Mouse (Mus musculus): ENCODE data around the gene Dcst2. TPM values are rescaled to one million over a fixed set of nuclear protein-coding genes. Genes with fewer than 3 reads are reported as not detected.
A peak's percentile ranks its signal among the peaks of the same experiment; 100 is the strongest.

Dcst2 gene
- total and polyA plus RNA-seq, 2 experiments from 2014 or later = 0.07 TPM; not detected in 1

GRCm38 (mm10) chr3:89347916-89348315 lies 13.9 kb upstream of the Dcst2 start:
- 48% methylated on average over 1 of the region's 1 CpGs for WGBS
- ATAC-seq (ENCODE audit: insufficient read depth, low read depth) = peak; percentile 47
- peak overlapping the region; percentile 82 for H3K27ac ChIP-seq (ENCODE audit: low read depth)
- peaks cover 32% of the 10 kb centered on the region for H3K27me3 ChIP-seq (ENCODE audit: control insufficient read depth, insufficient read depth, low read length)
- no peaks in the 10 kb centered on the region for H3K9me3 ChIP-seq (replicated peaks; ENCODE audit: control insufficient read depth, low read length)
- TF ChIP-seq EP300 (IDR thresholded peaks at IDR 0.05; ENCODE audit: low read depth) = peak; percentile 44; the same call in 1 of the 2 replicates
- TF ChIP-seq CTCF (IDR thresholded peaks at IDR 0.05; ENCODE audit: low read depth) = no peak
- no peak for DNase-seq (ENCODE audit: low spot score)
- H3K36me3 ChIP-seq (replicated peaks; ENCODE audit: control insufficient read depth, insufficient read depth, low read length) = peaks cover 17% of the 10 kb centered on the region
- no peak overlapping the region for H3K4me3 ChIP-seq (ENCODE audit: low read depth, low read length)
- H3K9ac ChIP-seq (replicated peaks; ENCODE audit: low read depth, low read length) = no peak overlapping the region
- peak overlapping the region; percentile 92 for H3K4me2 ChIP-seq (ENCODE audit: low read depth, low read length)
- peaks cover 7% of the 10 kb centered on the region; the same call in 1 of the 2 replicates for H3K4me1 ChIP-seq (ENCODE audit: control insufficient read depth, insufficient read depth)

GRCm38 (mm10) chr3:89348911-89349868 lies 12.6 kb upstream of the Dcst2 start:
- peaks cover 42% of the 10 kb centered on the region for H3K27me3 ChIP-seq (ENCODE audit: control insufficient read depth, insufficient read depth, low read length)
- ATAC-seq (ENCODE audit: insufficient read depth, low read depth) = peak; percentile 22
- TF ChIP-seq CTCF (IDR thresholded peaks at IDR 0.05; ENCODE audit: low read depth) (no peak), EP300 (IDR thresholded peaks at IDR 0.05; ENCODE audit: low read depth) (no peak)

GRCm38 (mm10) chr3:89349869-89350501 lies 11.8 kb upstream of the Dcst2 start, which contains the start of gene Adam15:
Gene Adam15 (minus strand): TSS chr3:89349996.
- peak within 1 kb of the TSS; percentile 82 for H3K27ac ChIP-seq (ENCODE audit: low read depth)
- peaks cover 7% of the 10 kb centered on the region; the same call in 1 of the 2 replicates for H3K4me1 ChIP-seq (ENCODE audit: control insufficient read depth, insufficient read depth)
- H3K9me3 ChIP-seq (replicated peaks; ENCODE audit: control insufficient read depth, low read length) = no peaks in the 10 kb centered on the region
- TF ChIP-seq CTCF (IDR thresholded peaks at IDR 0.05; ENCODE audit: low read depth) = no peak
- TF ChIP-seq EP300 (IDR thresholded peaks at IDR 0.05; ENCODE audit: low read depth) = no peak
- DNase-seq (ENCODE audit: low spot score) (peak; percentile 62), ATAC-seq (ENCODE audit: insufficient read depth, low read depth) (peak; percentile 84)
- H3K36me3 ChIP-seq (replicated peaks; ENCODE audit: control insufficient read depth, insufficient read depth, low read length) = peaks cover 9% of the 10 kb centered on the region
- 1% methylated on average over 57 of the region's 59 CpGs for WGBS
- peak within 1 kb of the TSS; percentile 92 for H3K4me2 ChIP-seq (ENCODE audit: low read depth, low read length)
- H3K4me3 ChIP-seq (ENCODE audit: low read depth, low read length) = peak within 1 kb of the TSS; percentile 76
- H3K9ac ChIP-seq (replicated peaks; ENCODE audit: low read depth, low read length) = peak within 1 kb of the TSS; percentile 67
- H3K27me3 ChIP-seq (ENCODE audit: control insufficient read depth, insufficient read depth, low read length) = peaks cover 42% of the 10 kb centered on the region

More at GRCm38 (mm10) chr3:89348911-89349868, 12.6 kb upstream of the Dcst2 start:
- Histone ChIP-seq H3K9ac (replicated peaks; ENCODE audit: low read depth, low read length) (peak overlapping the region; percentile 67), H3K4me3 (ENCODE audit: low read depth, low read length) (peak overlapping the region; percentile 76), H3K9me3 (replicated peaks; ENCODE audit: control insufficient read depth, low read length) (no peaks in the 10 kb centered on the region), H3K36me3 (replicated peaks; ENCODE audit: control insufficient read depth, insufficient read depth, low read length) (peaks cover 15% of the 10 kb centered on the region), H3K4me1 (ENCODE audit: control insufficient read depth, insufficient read depth) (peaks cover 7% of the 10 kb centered on the region; the same call in 1 of the 2 replicates), H3K27ac (ENCODE audit: low read depth) (peak overlapping the region; percentile 82), H3K4me2 (ENCODE audit: low read depth, low read length) (peak overlapping the region; percentile 92)
- DNase-seq (ENCODE audit: low spot score) = peak; percentile 49
- WGBS = 2% methylated on average over 38 of the region's 38 CpGs

- no peaks in the 10 kb centered on the region for H3K9me3 ChIP-seq (replicated peaks; ENCODE audit: control insufficient read depth, low read length)
- no peak for DNase-seq (ENCODE audit: low spot score)
- H3K4me1 ChIP-seq (ENCODE audit: control insufficient read depth, insufficient read depth) = peaks cover 7% of the 10 kb centered on the region; the same call in 1 of the 2 replicates
- H3K4me2 ChIP-seq (ENCODE audit: low read depth, low read length) = no peak overlapping the region
- no peak overlapping the region for H3K9ac ChIP-seq (replicated peaks; ENCODE audit: low read depth, low read length)
- H3K27me3 ChIP-seq (ENCODE audit: control insufficient read depth, insufficient read depth, low read length) = peaks cover 42% of the 10 kb centered on the region
- TF ChIP-seq EP300 (IDR thresholded peaks at IDR 0.05; ENCODE audit: low read depth) (no peak), CTCF (IDR thresholded peaks at IDR 0.05; ENCODE audit: low read depth) (no peak)
- ATAC-seq (ENCODE audit: insufficient read depth, low read depth) = no peak
- no peak overlapping the region for H3K27ac ChIP-seq (ENCODE audit: low read depth)
- H3K36me3 ChIP-seq (replicated peaks; ENCODE audit: control insufficient read depth, insufficient read depth, low read length) = no peaks in the 10 kb centered on the region; the same call in 1 of the 2 replicates
- H3K4me3 ChIP-seq (ENCODE audit: low read depth, low read length) = no peak overlapping the region
- 74% methylated on average over 5 of the region's 5 CpGs for WGBS
Observed at GRCm38 (mm10) chr3:89351271-89351670, 10.5 kb upstream of the Dcst2 start.

GRCm38 (mm10) chr3:89354816-89355511 lies 6.8 kb upstream of the Dcst2 start:
- Histone ChIP-seq H3K4me1 (ENCODE audit: control insufficient read depth, insufficient read depth) (peaks cover 7% of the 10 kb centered on the region; the same call in 1 of the 2 replicates), H3K4me2 (ENCODE audit: low read depth, low read length) (no peak overlapping the region), H3K27ac (ENCODE audit: low read depth) (peak overlapping the region; percentile 58), H3K9me3 (replicated peaks; ENCODE audit: control insufficient read depth, low read length) (no peaks in the 10 kb centered on the region), H3K36me3 (replicated peaks; ENCODE audit: control insufficient read depth, insufficient read depth, low read length) (no peaks in the 10 kb centered on the region), H3K9ac (replicated peaks; ENCODE audit: low read depth, low read length) (no peak overlapping the region), H3K27me3 (ENCODE audit: control insufficient read depth, insufficient read depth, low read length) (peaks cover 29% of the 10 kb centered on the region; the same call in 1 of the 2 replicates), H3K4me3 (ENCODE audit: low read depth, low read length) (no peak overlapping the region)
- 14% methylated on average over 5 of the region's 5 CpGs for WGBS
- DNase-seq (ENCODE audit: low spot score) (peak; percentile 71), ATAC-seq (ENCODE audit: insufficient read depth, low read depth) (peak; percentile 67)
- TF ChIP-seq CTCF (IDR thresholded peaks at IDR 0.05; ENCODE audit: low read depth) (peak; percentile 86), EP300 (IDR thresholded peaks at IDR 0.05; ENCODE audit: low read depth) (no peak)

All from heart, postnatal 0 days (tissue).